Mouse (Mus musculus): ENCODE measurements around the gene Clec5a. TPM values are rescaled to one million over a fixed set of nuclear protein-coding genes. Genes with fewer than 3 reads are reported as not detected.

Gene Clec5a
- polyA plus RNA-seq, 1 experiment from 2014 or later: 0.34 TPM

GRCm38 (mm10) chr6:40576305-40576704 is 9.3 kb downstream of the Clec5a start:
- Histone ChIP-seq H3K36me3 (no peaks in the 10 kb centered on the region), H3K4me3 (no peak overlapping the region), H3K9ac (no peak overlapping the region), H3K27ac (no peak overlapping the region), H3K27me3 (replicated peaks) (no peaks in the 10 kb centered on the region), H3K4me2 (replicated peaks) (no peak overlapping the region), H3K4me1 (no peaks in the 10 kb centered on the region), H3K9me3 (no peaks in the 10 kb centered on the region)
- WGBS: 80% methylated on average over 1 of the region's 1 CpGs
- ATAC-seq (ENCODE audit: low FRiP score, low read depth): no peak

- Histone ChIP-seq H3K4me3 (no peak overlapping the region), H3K36me3 (no peaks in the 10 kb centered on the region), H3K27ac (no peak overlapping the region), H3K9ac (no peak overlapping the region), H3K27me3 (replicated peaks) (no peaks in the 10 kb centered on the region), H3K9me3 (no peaks in the 10 kb centered on the region), H3K4me2 (replicated peaks) (no peak overlapping the region), H3K4me1 (no peaks in the 10 kb centered on the region)
- WGBS: 86% methylated on average over 3 of the region's 3 CpGs
- ATAC-seq (ENCODE audit: low FRiP score, low read depth): no peak
Observed at GRCm38 (mm10) chr6:40573618-40574017, 12.0 kb downstream of the Clec5a start.

GRCm38 (mm10) chr6:40569187-40569586 is 16.4 kb downstream of the Clec5a start, which contains the start of gene Olfr460:
TSS of gene Olfr460 (plus strand) at chr6:40569487.
- WGBS: 83% methylated on average over 3 of the region's 3 CpGs
- H3K4me2 ChIP-seq (replicated peaks): no peak within 1 kb of the TSS
- H3K9ac ChIP-seq: no peak within 1 kb of the TSS
- no peaks in the 10 kb centered on the region for H3K27me3 ChIP-seq (replicated peaks)
- H3K27ac ChIP-seq: no peak within 1 kb of the TSS
- no peaks in the 10 kb centered on the region for H3K9me3 ChIP-seq
- H3K4me1 ChIP-seq: no peaks in the 10 kb centered on the region
- H3K4me3 ChIP-seq: no peak within 1 kb of the TSS
- no peak for ATAC-seq (ENCODE audit: low FRiP score, low read depth)
- no peaks in the 10 kb centered on the region for H3K36me3 ChIP-seq

DNA sequence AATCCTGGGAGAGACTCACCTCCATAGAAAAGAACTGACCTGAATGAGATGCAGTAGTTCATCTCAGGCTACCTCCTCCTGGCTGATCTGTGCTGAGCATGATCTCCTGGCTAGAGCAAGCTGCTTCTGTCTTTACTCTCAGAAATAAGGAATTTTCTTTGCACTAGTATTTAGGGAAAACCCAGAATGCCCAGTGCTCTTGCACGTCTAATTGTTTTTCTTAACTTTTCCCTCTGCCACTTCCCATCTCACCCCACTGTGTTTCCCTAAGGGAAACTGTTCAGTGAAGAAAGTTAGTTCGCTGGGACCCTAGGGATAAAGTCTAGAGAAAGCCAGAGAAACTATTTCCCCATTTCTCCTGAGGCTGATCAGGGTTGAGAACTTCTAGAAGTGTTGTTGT is 30.7 kb downstream of the Clec5a start, which contains the start of gene Olfr461:
Gene Olfr461 (minus strand): TSS at position 101 of the 400 bp plus-strand sequence.
- H3K9me3 ChIP-seq: no peaks in the 10 kb centered on the region
- no peaks in the 10 kb centered on the region for H3K27me3 ChIP-seq (replicated peaks)
- H3K9ac ChIP-seq: no peak within 1 kb of the TSS
- no peak within 1 kb of the TSS for H3K4me2 ChIP-seq (replicated peaks)
- 78% methylated on average over 2 of the region's 2 CpGs for WGBS
- H3K36me3 ChIP-seq: no peaks in the 10 kb centered on the region
- ATAC-seq (ENCODE audit: low FRiP score, low read depth): no peak
- no peaks in the 10 kb centered on the region for H3K4me1 ChIP-seq
- H3K4me3 ChIP-seq: no peak within 1 kb of the TSS
- no peak within 1 kb of the TSS for H3K27ac ChIP-seq

DNA sequence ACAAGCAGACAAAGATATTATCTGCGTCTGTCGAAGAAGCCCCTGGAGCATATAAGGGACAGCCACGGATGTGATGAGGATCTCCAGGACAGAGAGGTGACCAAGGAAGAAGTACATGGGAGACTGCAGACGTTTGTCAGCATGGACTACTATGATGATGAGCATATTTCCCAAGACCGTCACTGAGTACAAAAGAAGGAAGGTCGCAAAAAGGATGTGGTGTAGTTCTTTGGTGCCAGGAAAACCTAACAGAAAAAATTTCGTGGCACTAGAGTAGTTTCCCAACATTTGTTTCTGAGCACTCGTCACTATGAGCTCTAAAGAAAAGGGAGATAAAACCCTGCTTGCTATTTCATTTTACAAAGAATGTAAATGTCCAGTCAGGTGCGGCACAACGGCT is 40.9 kb downstream of the Clec5a start:
- H3K27me3 ChIP-seq (replicated peaks): no peaks in the 10 kb centered on the region
- H3K9me3 ChIP-seq: no peaks in the 10 kb centered on the region
- no peaks in the 10 kb centered on the region for H3K4me1 ChIP-seq
- H3K4me2 ChIP-seq (replicated peaks): no peak overlapping the region
- H3K4me3 ChIP-seq: no peak overlapping the region
- no peaks in the 10 kb centered on the region for H3K36me3 ChIP-seq
- no peak for ATAC-seq (ENCODE audit: low FRiP score, low read depth)
- no peak overlapping the region for H3K27ac ChIP-seq
- WGBS: 83% methylated on average over 10 of the region's 10 CpGs
- no peak overlapping the region for H3K9ac ChIP-seq

Other genes with a start within 250 kb of the Clec5a start
- 16.5 and 21.7 TPM in 2 replicates for gene E330009J07Rik, start 149.7 kb downstream of the Clec5a start, polyA plus RNA-seq (2016; fragmentation: Nextera tagmentation; extraction: Ambion mirVana)
- 0.09 TPM in 1 of 2 replicates, not detected in the other for gene Wee2, start 146.7 kb downstream of the Clec5a start, polyA plus RNA-seq (2016; fragmentation: Nextera tagmentation; extraction: Ambion mirVana)
- gene Ssbp1, start 114.5 kb downstream of the Clec5a start, polyA plus RNA-seq (2016; fragmentation: Nextera tagmentation; extraction: Ambion mirVana): 147 and 156 TPM in 2 replicates
- gene Tas2r137, start 94.6 kb downstream of the Clec5a start, polyA plus RNA-seq (2016; fragmentation: Nextera tagmentation; extraction: Ambion mirVana): not detected in 2 replicates
- gene Tas2r108, start 92.3 kb downstream of the Clec5a start, polyA plus RNA-seq (2016; fragmentation: Nextera tagmentation; extraction: Ambion mirVana): not detected in 2 replicates
- gene Prss37, start 66.3 kb downstream of the Clec5a start, polyA plus RNA-seq (2016; fragmentation: Nextera tagmentation; extraction: Ambion mirVana): not detected in 2 replicates
- 0.06 TPM in 1 of 2 replicates, not detected in the other for gene Olfr461, start 30.8 kb downstream of the Clec5a start, polyA plus RNA-seq (2016; fragmentation: Nextera tagmentation; extraction: Ambion mirVana)
- not detected in 2 replicates for gene Olfr460, start 16.3 kb downstream of the Clec5a start, polyA plus RNA-seq (2016; fragmentation: Nextera tagmentation; extraction: Ambion mirVana)
- gene Tas2r138, start 27.5 kb upstream of the Clec5a start, polyA plus RNA-seq (2016; fragmentation: Nextera tagmentation; extraction: Ambion mirVana): not detected in 2 replicates
- gene Mgam, start 43.0 kb upstream of the Clec5a start, polyA plus RNA-seq (2016; fragmentation: Nextera tagmentation; extraction: Ambion mirVana): 0.05 and 0.20 TPM in 2 replicates

Data from neural tube, embryonic 12.5 days (tissue).